Mouse (Mus musculus): ENCODE measurements around the gene Tsen54. TPM values are rescaled to one million over a fixed set of nuclear protein-coding genes. Genes with fewer than 3 reads are reported as not detected.

Tsen54 gene
- total RNA-seq, 1 experiment from 2014 or later: 16.3 TPM

GRCm38 (mm10) chr11:115803072-115803709 is 11.3 kb upstream of the Tsen54 start:
- DNase-seq: no peak

GRCm38 (mm10) chr11:115805005-115805404 is 9.5 kb upstream of the Tsen54 start:
- no peak for DNase-seq

GRCm38 (mm10) chr11:115806154-115806553 is 8.4 kb upstream of the Tsen54 start:
- DNase-seq: no peak

GRCm38 (mm10) chr11:115807306-115807705 is 7.2 kb upstream of the Tsen54 start:
- no peak for DNase-seq

GRCm38 (mm10) chr11:115807971-115808370 is 6.6 kb upstream of the Tsen54 start:
- DNase-seq: no peak

- peak; percentile 68 for DNase-seq
These were observed 5.7 kb upstream of the Tsen54 start for GRCm38 (mm10) chr11:115808696-115809310.

- DNase-seq: peak; percentile 64
These were observed 5.2 kb upstream of the Tsen54 start for GRCm38 (mm10) chr11:115809311-115809781.

- peak; percentile 91 for DNase-seq
These were observed 4.1 kb upstream of the Tsen54 start for GRCm38 (mm10) chr11:115810377-115810776.

- DNase-seq: no peak
These were observed 3.0 kb upstream of the Tsen54 start for GRCm38 (mm10) chr11:115811381-115812093.

- DNase-seq: peak; percentile 72
These were observed 2.4 kb upstream of the Tsen54 start for GRCm38 (mm10) chr11:115812095-115812494.

- peak; percentile 70 for DNase-seq
These were observed 1.7 kb upstream of the Tsen54 start for GRCm38 (mm10) chr11:115812533-115813420.

- DNase-seq: peak; percentile 99
These were observed 822 bp upstream of the Tsen54 start, which contains the start of gene Caskin2 for GRCm38 (mm10) chr11:115813507-115814296. Caskin2 (minus strand) TSS chr11:115813639.

GRCm38 (mm10) chr11:115817331-115817730 is 2.8 kb downstream of the Tsen54 start:
- no peak for DNase-seq

GRCm38 (mm10) chr11:115819915-115820623 is 5.5 kb downstream of the Tsen54 start:
- DNase-seq: no peak

GRCm38 (mm10) chr11:115821001-115821400 is 6.5 kb downstream of the Tsen54 start:
- no peak for DNase-seq

GRCm38 (mm10) chr11:115823774-115824740 is 9.5 kb downstream of the Tsen54 start, which contains the start of gene Llgl2:
Llgl2 (plus strand) TSS chr11:115824049.
- DNase-seq: peak; percentile 94

- DNase-seq: no peak
These were observed 10.3 kb downstream of the Tsen54 start for GRCm38 (mm10) chr11:115824813-115825212.

GRCm38 (mm10) chr11:115826487-115826886 is 12.0 kb downstream of the Tsen54 start:
- no peak for DNase-seq

- no peak for DNase-seq
These were observed 13.1 kb downstream of the Tsen54 start for GRCm38 (mm10) chr11:115827624-115828023.

All from adrenal gland, postnatal 14 days (tissue).